Mouse (Mus musculus) CH12.LX (cell line): ENCODE results near the gene Ager. TPM values are rescaled to one million over a fixed set of nuclear protein-coding genes. Genes with fewer than 3 reads are reported as not detected.

Experiments used
- DNase-seq: peaks from one replicate; pipeline ENCODE4 v3.0.0-alpha.2; 2013; ENCODE audit errors: extremely low read depth
- H3K27ac ChIP-seq: 2 replicates; pipeline ENCODE4 v1.5.1; 2012; ENCODE audit warnings: low read depth, mild to moderate bottlenecking, control low read depth, moderate library complexity; ENCODE audit not compliant: insufficient read depth
- H3K27me3 ChIP-seq: replicated peaks from 2 replicates; pipeline ENCODE3; 2012; ENCODE audit warnings: inconsistent platforms
- H3K36me3 ChIP-seq, 2 experiments: replicated peaks in 1 of 2; 2 replicates each; pipeline versions ENCODE3 to v1.6.1; 2012; ENCODE audit warnings: inconsistent platforms in 1 of 2, low read length in 1 of 2, mild to moderate bottlenecking in 1 of 2, mixed read lengths in 1 of 2, moderate library complexity in 1 of 2; ENCODE audit not compliant: control insufficient read depth in 1 of 2, insufficient read depth in 1 of 2
- H3K4me1 ChIP-seq, 2 experiments: 2 replicates each; pipeline ENCODE4 v1.6.1; 2012; ENCODE audit warnings: inconsistent platforms in 1 of 2, moderate library complexity in 1 of 2; ENCODE audit not compliant: insufficient read depth in 2 of 2, control insufficient read depth in 1 of 2
- H3K4me2 ChIP-seq: 2 replicates; pipeline ENCODE4 v1.6.1; 2012; ENCODE audit warnings: low read depth, mild to moderate bottlenecking, control low read depth; ENCODE audit not compliant: poor library complexity, insufficient read depth, severe bottlenecking
- H3K4me3 ChIP-seq, 3 experiments: fragments of 150-350 bp in 1 of 3; sonication (generic) in 1 of 3; replicated peaks in 1 of 3; 2 replicates each; pipeline versions ENCODE3 to v1.5.1; 2011 to 2012; ENCODE audit warnings: low read depth in 2 of 3, low read length in 2 of 3, mild to moderate bottlenecking in 2 of 3, moderate library complexity in 2 of 3, control low read depth in 1 of 3, improper control_type of control experiment in 1 of 3, inconsistent platforms in 1 of 3, mixed read lengths in 1 of 3; ENCODE audit not compliant: poor library complexity in 1 of 3
- H3K79me2 ChIP-seq: replicated peaks from 2 replicates; pipeline ENCODE4 v1.6.1; 2012; ENCODE audit warnings: mild to moderate bottlenecking, moderate library complexity; ENCODE audit not compliant: control insufficient read depth, poor library complexity, insufficient read depth, severe bottlenecking; ENCODE audit errors: extremely low read depth
- H3K9ac ChIP-seq: 2 replicates; pipeline ENCODE4 v1.6.1; 2012; ENCODE audit warnings: low read depth, mild to moderate bottlenecking, control low read depth, moderate library complexity; ENCODE audit not compliant: insufficient read depth
- H3K9me3 ChIP-seq: replicated peaks from 2 replicates; pipeline ENCODE3; 2012; ENCODE audit warnings: low read length, inconsistent platforms, mixed read lengths
- BHLHE40 ChIP-seq: IDR thresholded peaks from 2 replicates; pipeline ENCODE4 v1.6.1; 2011; ENCODE audit warnings: mild to moderate bottlenecking, low read depth, low read length, improper control_type of control experiment
- CHD1 ChIP-seq: IDR thresholded peaks from 2 replicates; pipeline ENCODE4 v1.6.1; 2012; ENCODE audit warnings: low read depth, low read length, improper control_type of control experiment, inconsistent platforms
- ELF1 ChIP-seq: IDR thresholded peaks from 2 replicates; pipeline ENCODE4 v1.6.1; 2014; ENCODE audit warnings: low read depth, mild to moderate bottlenecking, inconsistent platforms, low read length, improper control_type of control experiment
- EP300 ChIP-seq: IDR thresholded peaks from 2 replicates; pipeline ENCODE4 v1.6.1; 2011; ENCODE audit warnings: low read length, improper control_type of control experiment
- ETS1 ChIP-seq: conservative IDR thresholded peaks from 2 replicates; pipeline ENCODE4 v1.6.1; 2012; ENCODE audit warnings: low read depth, mild to moderate bottlenecking, inconsistent platforms, low read length, improper control_type of control experiment, moderate library complexity
- JUN ChIP-seq: IDR thresholded peaks from 2 replicates; pipeline ENCODE4 v1.6.1; 2011; ENCODE audit warnings: low read depth, mild to moderate bottlenecking, low read length, improper control_type of control experiment, moderate library complexity; ENCODE audit not compliant: insufficient read depth
- JUND ChIP-seq: conservative IDR thresholded peaks from 2 replicates; pipeline ENCODE4 v1.6.1; 2011; ENCODE audit warnings: low read depth, low read length, improper control_type of control experiment
- MAX ChIP-seq: IDR thresholded peaks from 2 replicates; pipeline ENCODE4 v1.6.1; 2011; ENCODE audit warnings: low read length, improper control_type of control experiment
- MAZ ChIP-seq: IDR thresholded peaks from 2 replicates; pipeline ENCODE4 v1.6.1; 2012; ENCODE audit warnings: low read depth, mild to moderate bottlenecking, inconsistent platforms, low read length, improper control_type of control experiment, moderate library complexity
- MEF2A ChIP-seq: IDR thresholded peaks from 2 replicates; pipeline ENCODE4 v1.6.1; 2014; ENCODE audit warnings: low read depth, mild to moderate bottlenecking, inconsistent platforms, low read length, improper control_type of control experiment, borderline replicate concordance
- NELFE ChIP-seq: IDR thresholded peaks from 2 replicates; pipeline ENCODE4 v1.6.1; 2011; ENCODE audit warnings: low read depth, low read length, improper control_type of control experiment
- NRF1 ChIP-seq: IDR thresholded peaks from 2 replicates; pipeline ENCODE4 v1.6.1; 2014; ENCODE audit warnings: low read depth, mild to moderate bottlenecking, inconsistent platforms, low read length, improper control_type of control experiment, moderate library complexity
- PAX5 ChIP-seq: IDR thresholded peaks from 2 replicates; pipeline ENCODE4 v1.6.1; 2012; ENCODE audit warnings: low read length, inconsistent platforms, mixed read lengths
- POLR2A ChIP-seq: IDR thresholded peaks from 2 replicates; pipeline ENCODE4 v1.6.1; 2011; ENCODE audit warnings: low read depth, mild to moderate bottlenecking, improper control_type of control experiment, low read length
- POLR2AphosphoS2 ChIP-seq: IDR thresholded peaks from 2 replicates; pipeline ENCODE4 v1.6.1; 2011; ENCODE audit warnings: low read depth, low read length, improper control_type of control experiment
- RAD21 ChIP-seq: IDR thresholded peaks from 2 replicates; pipeline ENCODE4 v1.6.1; 2011; ENCODE audit warnings: low read depth, mild to moderate bottlenecking, low read length, improper control_type of control experiment, moderate library complexity
- RCOR1 ChIP-seq: conservative IDR thresholded peaks from 2 replicates; pipeline ENCODE4 v1.6.1; 2012; ENCODE audit warnings: low read depth, mild to moderate bottlenecking, inconsistent platforms, low read length, improper control_type of control experiment
- SIN3A ChIP-seq: IDR thresholded peaks from 2 replicates; pipeline ENCODE4 v1.6.1; 2012; ENCODE audit warnings: low read length, improper control_type of control experiment, inconsistent platforms
- SMC3 ChIP-seq: IDR thresholded peaks from 2 replicates; pipeline ENCODE4 v1.6.1; 2011; ENCODE audit warnings: low read depth, low read length, improper control_type of control experiment
- UBTF ChIP-seq: IDR thresholded peaks from 2 replicates; pipeline ENCODE4 v1.6.1; 2012; ENCODE audit warnings: low read depth, mild to moderate bottlenecking, inconsistent platforms, low read length, improper control_type of control experiment, moderate library complexity
- ZKSCAN1 ChIP-seq: IDR thresholded peaks from 2 replicates; pipeline ENCODE4 v1.6.1; 2012; ENCODE audit warnings: low read depth, inconsistent platforms, low read length, improper control_type of control experiment, borderline replicate concordance
- dilution Hi-C: fragments of 300-500 bp; cut with MboI; formaldehyde crosslinking; loops from 2 replicates; pipeline ENCODE4 v1.14.3; 2020; ENCODE audit warnings: low sequenced_read_pairs; ENCODE audit not compliant: extremely low pct_unique_long_range_greater_than_20kb, extremely low pct_ligation_motif_present
- in situ Hi-C: fragments of 300-500 bp; cut with MboI; formaldehyde crosslinking; loops from 3 replicates; pipeline ENCODE4 v1.14.3; 2019; ENCODE audit warnings: low sequenced_read_pairs, low pct_ligation_motif_present, low pct_unique_long_range_greater_than_20kb, mixed read lengths
- polyA plus RNA-seq: library from polyadenylated mRNA; unstranded; fragments of >175 nt; gene quantifications from 2 replicates; pipeline ENCODE4 v1.2.1, GENCODE M21; 2012; ENCODE audit warnings: low read depth; ENCODE audit not compliant: insufficient read length
- total RNA-seq, 2 experiments: library from RNA; depleted of rRNA; stranded (reverse); fragments of 300-350 nt in 1 of 2; fragments of >200 nt in 1 of 2; gene quantifications; 2 replicates each; pipeline ENCODE4 v1.2.3; 2012 to 2014

Ager gene
- total and polyA plus RNA-seq, 3 experiments: 0.55 to 3.5 (median 0.81) TPM

- Histone ChIP-seq H3K27ac (no peak overlapping the region), H3K4me1 (peaks cover 0 to 2% of the 10 kb centered on the region in 2 experiments; a peak in 1 of 4 replicates), H3K36me3 (no peaks in the 10 kb centered on the region), H3K4me3 (no peak overlapping the region), H3K27me3 (peaks cover 75% of the 10 kb centered on the region), H3K79me2 (no peaks in the 10 kb centered on the region), H3K9me3 (no peaks in the 10 kb centered on the region), H3K9ac (no peak overlapping the region), H3K4me2 (no peak overlapping the region)
- TF ChIP-seq MAX (no peak), RAD21 (no peak), PAX5 (no peak), MAZ (no peak), BHLHE40 (no peak), NRF1 (no peak)
- dilution Hi-C loops (no loop called here), in situ Hi-C loops (no loop called here)
- no peak for DNase-seq
Measured at GRCm38 (mm10) chr17:34632261-34632691, 34.6 kb downstream of the Ager start.

GRCm38 (mm10) chr17:34635671-34636070 lies 38.0 kb downstream of the Ager start:
- Histone ChIP-seq H3K4me2 (no peak overlapping the region), H3K79me2 (no peaks in the 10 kb centered on the region), H3K36me3 (no peaks in the 10 kb centered on the region), H3K27ac (no peak overlapping the region), H3K9ac (no peak overlapping the region), H3K9me3 (peaks cover 9% of the 10 kb centered on the region), H3K27me3 (peaks cover 76% of the 10 kb centered on the region), H3K4me3 (no peak overlapping the region), H3K4me1 (0 out of 4 replicates have a peak, but pooled peaks cover 0 to 2% of the 10 kb centered on the region in 2 experiments)
- DNase-seq: no peak
- in situ Hi-C loops: no loop called here
- TF ChIP-seq RCOR1 (no peak), UBTF (no peak), MEF2A (no peak), EP300 (no peak), POLR2AphosphoS2 (no peak), ELF1 (no peak), NELFE (no peak), CHD1 (no peak), ETS1 (no peak), SMC3 (no peak), MAZ (no peak), JUND (no peak), ZKSCAN1 (no peak), JUN (no peak), SIN3A (no peak), MAX (no peak), POLR2A (no peak)
- dilution Hi-C loops: no loop called here
